Mouse (Mus musculus): ENCODE measurements around the gene Gnb2.

The Gnb2 gene

DNA sequence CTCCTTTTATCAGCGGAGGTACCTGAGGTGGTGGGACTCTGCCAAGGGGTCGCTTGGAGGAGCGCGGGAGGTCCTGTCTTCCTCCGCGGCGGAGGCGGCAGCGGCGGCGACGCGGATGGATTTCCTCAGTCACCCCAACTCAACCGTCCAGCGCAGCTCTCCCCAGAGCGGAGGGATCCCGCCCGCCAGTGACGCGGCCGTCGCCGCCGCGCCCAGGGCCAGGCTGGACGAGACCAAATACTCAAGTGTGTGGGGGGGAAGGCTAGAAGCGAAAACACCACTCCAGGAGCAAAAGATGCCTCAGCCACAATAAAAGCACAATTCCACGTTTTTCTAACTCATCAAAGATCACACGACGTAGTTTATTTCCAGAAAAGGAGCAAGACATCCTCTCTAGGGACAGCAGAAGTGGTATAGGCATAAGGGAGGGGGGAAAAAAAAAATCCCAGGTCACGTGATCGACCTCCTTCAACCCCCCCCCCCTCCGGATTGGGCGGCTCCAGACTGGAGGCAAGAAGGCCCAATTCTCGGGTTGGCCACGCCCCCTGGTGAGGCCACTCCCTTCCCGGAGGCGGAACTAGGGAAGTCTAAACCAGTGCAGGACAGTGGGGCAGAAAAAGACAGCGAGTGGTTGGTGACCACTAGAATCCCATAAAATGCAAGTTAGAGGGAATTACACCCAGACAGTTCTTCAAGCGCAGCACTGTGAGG, at the start of gene Gnb2, which contains the start of gene Epo:
Gnb2 (minus strand) TSS at position 394 of the 711 bp plus-strand sequence.
Epo (minus strand) TSS at position 126 of the 711 bp plus-strand sequence.
- DNase-seq = peak; percentile 98 to 99

DNA sequence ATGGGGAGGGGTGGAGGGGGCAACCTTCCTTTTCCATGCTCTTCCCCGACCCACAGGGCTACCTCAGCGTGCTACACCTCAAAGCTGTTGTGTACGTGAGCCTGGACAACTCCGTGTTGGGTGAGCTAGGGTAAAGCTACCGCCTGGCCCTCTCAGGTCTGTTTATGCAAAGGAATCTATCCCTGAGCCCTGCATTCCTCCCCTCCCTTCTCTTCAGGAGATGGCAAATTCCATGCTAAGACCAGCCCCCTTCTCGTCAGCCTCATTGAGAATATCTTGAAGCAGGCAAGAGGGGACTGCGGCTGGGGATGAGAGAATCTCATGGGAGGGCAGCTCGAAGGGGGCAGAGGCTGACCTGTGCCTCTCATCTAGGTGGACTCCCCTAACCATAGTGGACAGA, 49.4 kb upstream of the Gnb2 start:
- no peak for DNase-seq

DNA sequence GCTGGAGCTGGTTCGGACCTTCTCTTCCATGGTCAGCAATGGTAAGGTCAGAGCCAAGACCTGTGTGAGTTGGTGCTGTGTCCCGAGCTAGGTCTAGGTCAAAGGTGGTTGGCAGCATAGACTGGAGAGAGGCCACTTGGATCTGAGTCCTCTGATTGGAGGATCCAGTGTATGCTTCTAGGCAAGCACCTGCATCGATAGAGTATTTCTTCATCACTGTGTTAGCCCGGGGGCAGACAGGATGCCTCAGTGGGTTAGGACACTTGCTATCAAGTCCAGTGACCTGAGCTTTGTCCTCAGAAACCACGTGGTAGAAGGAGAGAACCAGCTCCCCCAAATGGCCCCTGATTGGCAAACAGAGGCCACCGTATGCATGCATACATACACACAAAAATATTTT, 46.9 kb upstream of the Gnb2 start:
- no peak for DNase-seq

DNA sequence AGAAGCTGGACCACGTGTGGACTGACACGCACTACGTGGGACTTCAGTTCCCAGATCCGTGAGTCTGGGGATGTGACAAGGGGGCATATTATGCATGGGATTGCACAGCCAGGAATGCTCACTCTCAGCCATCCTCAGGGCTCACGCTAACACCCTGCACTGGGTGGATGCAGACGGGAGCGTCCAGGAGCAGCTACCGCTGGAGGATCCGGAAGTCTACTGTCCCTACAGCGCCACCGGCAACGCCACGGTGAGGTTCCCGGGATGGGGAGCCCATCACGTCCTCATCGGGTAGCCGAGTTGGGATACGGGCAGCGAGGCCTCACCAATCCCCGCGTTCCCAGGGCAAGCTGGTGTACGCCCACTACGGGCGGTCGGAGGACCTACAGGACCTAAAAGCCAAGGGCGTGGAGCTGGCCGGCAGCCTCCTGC, 41.2 kb upstream of the Gnb2 start:
- DNase-seq = peak; percentile 81 to 84

DNA sequence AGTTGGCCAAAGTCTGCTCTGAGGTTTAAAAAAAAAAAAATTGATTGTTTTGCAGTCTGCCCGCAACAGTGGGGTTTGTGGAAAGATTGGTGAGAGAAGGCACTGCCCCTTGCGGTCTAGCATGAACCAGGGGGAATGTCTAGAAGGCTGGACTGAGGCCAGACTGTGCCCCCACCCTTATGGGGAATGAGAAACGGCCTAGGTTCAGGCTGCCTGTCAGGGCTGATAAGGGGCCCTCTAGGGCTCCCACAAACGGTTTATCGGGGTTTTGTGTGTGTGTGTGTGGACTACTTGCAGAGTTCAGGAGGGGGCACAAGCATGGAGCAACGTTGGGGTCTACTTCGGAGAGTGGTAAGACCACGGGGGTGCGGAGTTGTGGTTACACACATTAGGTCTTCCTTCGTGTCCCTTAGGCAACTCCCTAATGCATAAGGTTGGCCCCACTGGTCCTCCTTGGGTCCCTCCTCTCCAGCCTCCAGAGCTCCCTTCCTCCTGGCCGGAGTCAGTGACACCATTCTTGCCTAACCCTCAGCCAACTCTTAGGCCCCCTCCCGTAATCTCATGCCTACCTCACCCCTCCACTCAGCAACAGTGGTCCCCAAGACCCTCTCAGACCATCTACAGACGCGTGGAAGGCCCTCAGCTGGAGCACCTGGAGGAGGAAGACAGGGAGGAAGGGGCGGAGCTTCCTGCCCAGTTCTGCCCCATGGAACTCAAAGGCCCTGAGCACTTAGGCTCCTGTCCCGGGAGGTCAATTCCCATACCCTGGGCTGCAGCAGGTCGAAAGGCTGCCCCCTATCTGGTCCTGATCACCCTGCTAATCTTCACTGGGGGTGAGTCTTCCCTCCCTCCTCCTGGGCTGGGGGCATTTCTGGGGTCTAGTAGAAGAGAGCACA, 37.6 kb upstream of the Gnb2 start:
- no peak for DNase-seq

DNA sequence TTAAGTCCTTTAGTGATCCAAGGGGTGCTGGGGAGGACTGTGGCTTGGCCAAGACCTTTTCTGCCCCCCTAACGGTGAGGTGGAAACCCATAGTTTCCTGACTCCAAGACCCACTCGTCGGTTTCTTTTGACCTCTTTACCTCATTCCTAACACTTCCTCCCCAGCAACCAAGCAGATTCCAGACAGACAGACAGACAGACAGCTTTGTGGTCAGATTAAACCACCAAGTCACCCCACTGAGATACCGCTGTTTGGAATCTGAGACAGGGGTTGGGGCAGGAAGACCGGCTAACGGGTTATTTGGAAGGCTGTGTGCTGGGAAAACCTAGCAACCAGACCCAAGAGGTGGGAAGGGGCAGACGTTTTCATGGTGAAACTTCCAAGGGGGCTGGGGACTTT, 36.9 kb upstream of the Gnb2 start:
- DNase-seq = no peak

DNA sequence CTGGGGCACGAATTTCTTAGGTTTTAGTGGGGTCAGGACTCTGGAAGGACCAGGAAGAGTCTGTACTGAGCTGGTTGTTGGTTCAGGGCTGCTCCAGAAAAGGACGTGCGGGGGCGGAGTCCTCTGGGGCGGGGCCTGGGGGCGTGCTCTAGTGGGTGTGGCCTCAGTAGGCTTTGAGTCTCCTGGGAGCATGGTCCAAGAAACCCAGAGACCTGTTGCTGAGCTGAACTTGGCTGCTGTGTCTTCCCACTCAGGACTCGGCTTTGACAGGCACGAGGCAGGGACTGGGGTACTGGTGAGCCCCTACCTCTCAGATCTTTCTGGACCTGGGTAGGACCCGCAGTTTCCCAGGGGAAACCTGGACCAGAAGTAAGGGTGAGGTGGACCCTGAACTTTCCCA, 36.4 kb upstream of the Gnb2 start, which contains the start of gene Tfr2:
Tfr2 (plus strand) TSS at position 176 of the 400 bp plus-strand sequence.
- no peak for DNase-seq

DNA sequence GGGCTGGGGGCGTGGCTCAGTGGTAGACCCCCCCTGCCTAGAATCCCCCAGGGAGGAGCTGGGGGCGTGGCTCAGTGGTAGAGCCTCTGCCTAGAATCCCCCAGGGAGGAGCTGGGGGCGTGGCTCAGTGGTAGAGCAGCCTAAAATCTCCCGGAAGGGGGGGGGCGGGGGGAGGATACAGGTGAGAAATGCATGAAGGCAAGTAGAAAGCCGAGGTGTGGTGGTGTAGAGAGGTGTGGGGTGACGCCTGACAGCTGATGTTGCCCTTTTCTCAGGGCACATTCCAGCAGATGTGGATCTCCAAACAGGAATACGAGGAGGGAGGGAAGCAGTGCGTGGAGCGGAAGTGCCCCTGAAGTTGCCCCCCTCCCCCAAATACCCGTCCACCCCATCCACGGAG, 35.7 kb upstream of the Gnb2 start:
- DNase-seq = no peak

DNA sequence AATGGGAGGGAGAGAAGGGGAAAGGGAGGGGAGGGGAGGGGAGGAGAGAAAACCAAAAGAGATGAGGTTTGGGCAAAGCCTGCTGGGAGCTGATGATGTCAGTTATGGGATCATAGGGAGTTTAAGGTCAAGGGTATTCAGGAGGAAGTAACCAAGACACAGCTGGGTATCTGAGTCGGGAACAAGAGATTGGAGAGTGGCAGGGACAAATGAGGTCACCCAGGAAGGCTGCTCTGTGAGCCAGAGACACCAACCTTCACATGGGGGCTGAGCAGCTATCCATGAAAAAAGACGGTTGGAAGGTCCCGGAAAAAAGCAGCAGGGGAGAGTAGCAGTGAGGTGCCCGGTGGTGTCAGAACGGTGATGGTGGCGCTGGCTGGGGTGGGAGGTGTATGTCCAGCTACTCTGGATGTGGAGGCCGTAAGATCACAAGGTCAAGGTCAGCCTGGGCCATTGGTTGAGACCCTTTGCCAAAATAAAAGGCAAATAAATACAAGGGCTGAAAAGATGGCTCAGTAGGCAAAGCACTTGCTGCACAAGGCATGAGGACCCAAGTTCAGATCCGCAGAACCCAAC, 35.0 kb upstream of the Gnb2 start:
- no peak for DNase-seq

DNA sequence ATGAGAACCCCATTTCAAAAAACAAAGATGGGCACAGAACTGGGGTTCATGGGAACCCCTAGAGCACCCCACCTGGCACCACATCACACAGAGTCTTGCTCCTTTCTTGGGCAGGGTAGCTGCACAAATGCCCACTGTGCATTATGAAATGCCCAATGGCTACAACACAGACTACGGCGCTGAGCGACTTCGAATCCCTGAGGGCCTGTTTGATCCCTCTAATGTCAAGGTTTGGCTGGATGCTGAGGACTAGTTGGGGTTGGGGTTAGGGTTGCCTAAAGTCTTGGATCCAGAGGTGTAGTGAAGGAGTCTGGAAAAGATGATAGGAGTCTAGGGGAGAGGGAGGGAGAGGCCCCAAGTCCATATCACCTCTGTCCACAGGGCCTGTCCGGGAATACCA, 33.1 kb upstream of the Gnb2 start:
- DNase-seq = no peak

DNA sequence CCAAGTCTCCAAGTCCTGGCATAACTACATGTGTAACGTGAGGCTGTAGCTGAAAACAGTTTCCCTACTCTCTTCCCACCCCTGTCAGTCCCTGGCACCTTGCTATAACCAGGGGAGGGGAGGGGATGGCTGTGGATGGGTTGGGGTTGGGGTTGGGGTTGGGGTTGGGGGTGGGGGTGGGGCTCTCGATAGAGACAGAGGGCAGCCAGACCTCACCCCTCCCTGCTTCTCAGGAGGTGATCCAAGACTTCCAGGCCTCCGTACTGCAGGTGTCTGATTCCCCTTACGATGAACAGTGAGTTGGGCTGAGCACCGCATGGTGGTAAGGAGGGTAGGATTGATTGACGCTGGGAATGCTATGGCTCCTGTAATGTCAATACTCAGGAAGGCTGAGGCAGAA, 32.4 kb upstream of the Gnb2 start:
- DNase-seq = no peak

DNA sequence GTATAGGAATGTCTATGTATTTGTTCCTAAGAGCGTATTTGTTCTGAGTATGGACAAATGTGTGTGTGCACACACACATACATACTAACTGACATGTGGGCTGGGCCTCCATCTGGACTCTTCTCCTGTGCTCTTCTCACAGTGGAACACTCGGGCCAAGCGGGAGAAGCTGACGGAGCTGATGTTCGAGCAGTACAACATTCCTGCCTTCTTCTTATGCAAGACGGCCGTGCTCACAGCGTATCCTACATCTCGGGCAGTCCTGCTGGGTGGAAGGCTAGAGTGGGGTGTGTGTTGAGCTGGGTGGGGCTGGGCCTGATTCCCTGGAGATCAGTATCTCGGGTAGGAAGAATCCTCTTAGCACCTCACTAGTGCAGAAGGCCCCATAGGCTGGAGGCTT, 29.7 kb upstream of the Gnb2 start:
- no peak for DNase-seq

DNA sequence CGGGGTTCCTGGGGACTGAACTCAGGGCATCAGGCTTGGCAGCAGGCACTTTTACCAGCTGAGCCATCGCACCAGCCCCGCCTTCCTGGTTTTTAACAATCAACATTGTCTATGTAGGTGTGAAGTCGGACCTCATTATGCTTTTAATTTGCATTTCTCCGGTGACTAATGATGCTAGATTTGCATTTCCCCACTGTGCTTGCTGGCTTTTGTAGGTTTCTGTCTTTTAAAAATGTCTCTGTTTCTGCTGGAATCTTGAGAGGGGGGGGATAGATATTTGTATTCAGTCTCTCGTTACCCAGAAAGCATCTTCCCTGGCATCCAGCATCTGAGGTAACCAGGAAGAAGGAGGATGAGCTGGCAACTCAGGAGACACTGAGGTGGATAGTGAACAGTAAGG, 28.2 kb upstream of the Gnb2 start:
- DNase-seq = no peak

DNA sequence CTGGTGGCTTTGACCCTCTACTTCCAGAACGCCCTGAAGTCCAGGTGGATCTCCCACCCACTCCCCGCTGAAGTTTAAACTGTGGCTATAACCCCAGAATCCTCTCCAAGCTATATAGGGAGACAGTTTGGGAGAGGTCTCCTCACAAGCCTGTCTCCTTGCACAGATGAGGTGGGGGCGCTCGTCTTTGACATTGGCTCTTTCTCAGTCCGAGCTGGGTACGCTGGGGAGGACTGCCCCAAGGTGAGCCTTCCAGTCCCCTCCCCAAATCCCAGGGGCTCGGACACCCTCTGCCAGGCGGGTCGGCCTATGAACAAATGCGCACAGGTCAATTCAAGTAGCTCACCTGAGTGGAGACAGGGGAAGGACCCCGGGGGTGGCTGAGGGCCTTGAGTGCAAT, 20.6 kb upstream of the Gnb2 start:
- peak in 1 of 2 experiments; percentile 32 for DNase-seq

DNA sequence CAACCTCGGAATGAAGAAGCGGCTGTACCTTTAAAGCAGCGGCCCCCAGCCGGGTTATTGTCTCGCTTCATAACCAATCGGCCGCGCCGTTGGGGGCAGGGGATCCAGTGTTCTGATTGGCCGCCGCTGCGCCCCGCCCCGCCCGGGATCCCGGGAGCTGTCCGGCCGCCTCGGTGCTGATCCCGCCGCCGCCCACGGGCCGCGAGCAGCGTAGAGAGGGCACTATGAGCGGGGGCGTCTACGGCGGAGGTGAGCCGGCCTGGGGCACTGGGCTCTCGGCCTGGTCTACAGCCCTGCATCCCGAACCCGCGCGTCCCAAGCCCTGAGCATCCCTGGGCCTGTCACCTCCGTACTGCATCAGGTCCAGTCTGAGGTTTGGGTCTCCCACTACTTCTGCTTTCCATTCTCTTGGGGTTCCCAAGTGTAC, 20.1 kb upstream of the Gnb2 start, which contains the start of gene Actl6b:
Actl6b (plus strand) TSS at position 107 of the 427 bp plus-strand sequence.
- peak; percentile 98 for DNase-seq

DNA sequence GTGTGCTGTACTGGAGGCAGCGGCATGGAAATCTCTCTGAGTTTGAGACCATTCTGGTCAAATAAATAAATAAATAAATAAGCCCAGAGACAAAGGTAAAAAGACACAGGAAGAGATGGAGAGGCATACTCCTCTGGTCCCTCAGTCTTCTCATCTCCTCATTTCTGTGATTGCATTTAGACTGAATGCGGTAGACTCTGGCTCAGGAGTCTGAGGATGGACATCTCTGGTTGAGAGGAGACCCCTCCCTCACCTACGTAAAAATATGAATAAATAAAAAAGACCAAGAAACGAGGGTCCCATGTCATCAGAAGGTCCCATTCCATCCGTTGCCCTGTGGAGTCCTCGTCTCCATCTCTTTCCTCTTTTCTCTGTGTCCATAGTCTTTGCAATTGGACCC, 19.7 kb upstream of the Gnb2 start:
- DNase-seq = no peak

DNA sequence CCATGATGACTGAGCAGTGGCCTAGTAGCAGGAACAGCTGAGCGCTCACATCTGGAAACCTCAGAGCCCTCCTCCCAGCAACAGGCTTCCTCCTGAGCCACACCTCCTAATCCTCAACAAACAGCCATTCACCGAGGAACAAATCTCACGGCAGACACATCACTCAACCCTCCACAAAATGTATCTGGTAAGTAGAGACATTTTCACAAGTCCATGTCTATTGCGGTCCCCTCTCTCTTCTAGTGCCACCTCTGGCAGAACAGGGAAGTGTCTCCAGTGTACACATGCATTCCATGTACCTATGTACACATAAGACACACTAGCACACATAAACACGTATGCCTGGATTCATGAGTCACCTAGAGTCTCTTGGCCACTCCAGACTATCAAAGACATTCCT, 17.8 kb upstream of the Gnb2 start:
- DNase-seq = peak in 1 of 2 experiments; percentile 54

DNA sequence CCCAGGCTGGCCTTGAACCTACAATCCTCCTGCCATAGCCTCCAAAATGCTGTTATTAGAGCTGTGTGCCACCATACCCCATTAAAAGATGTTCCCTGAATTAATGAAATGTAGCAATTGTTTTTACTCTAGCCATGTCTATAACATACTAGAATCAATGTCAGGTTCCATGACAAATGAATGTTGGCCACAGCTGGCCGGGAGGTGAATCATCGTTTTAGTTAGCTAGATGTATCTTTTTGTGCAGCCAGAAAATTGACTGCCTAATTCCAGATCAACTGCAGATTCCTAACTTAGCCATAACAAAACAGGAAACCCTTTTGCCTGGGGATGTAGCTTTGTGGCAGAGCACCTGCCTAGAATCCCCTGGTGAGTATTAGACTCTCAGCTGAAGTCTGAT, 16.5 kb upstream of the Gnb2 start:
- DNase-seq = no peak

DNA sequence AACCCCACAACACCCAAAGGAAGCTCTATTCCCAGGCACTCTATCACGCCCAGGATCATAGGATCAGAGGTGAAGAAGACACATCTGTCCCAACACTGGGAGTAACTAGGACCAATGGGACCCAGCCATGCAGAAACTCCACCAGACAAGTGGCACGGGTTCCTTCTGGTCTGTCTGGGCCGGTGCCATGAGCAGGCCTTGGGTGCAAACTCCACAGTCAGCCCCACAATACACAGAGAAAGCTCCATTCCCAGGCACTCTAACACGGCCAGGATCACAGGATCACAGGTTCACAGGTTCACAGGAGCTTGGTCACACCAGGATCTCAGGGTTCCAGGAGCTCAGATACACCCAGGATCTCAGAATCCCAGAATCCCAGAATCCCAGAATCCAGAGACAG, 12.3 kb upstream of the Gnb2 start:
- no peak for DNase-seq

DNA sequence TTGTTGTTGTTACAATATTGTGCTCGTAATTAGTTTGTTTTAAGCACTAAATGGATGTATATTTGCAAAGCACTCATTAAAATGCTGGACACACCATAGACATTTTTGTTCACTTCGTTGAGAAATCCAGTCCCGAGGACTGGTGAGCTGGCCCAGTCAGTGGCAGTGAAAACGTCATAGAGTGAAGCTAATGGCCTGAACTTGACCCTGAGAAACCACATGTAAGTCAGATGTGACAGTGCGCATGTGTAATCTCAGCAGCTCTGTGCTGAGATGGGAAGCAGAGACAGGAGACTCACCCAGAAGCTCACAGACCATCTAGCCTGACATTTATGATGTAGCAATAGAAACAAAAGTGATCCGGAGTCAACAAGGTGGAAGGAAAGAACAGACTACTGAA, 11.6 kb upstream of the Gnb2 start:
- no peak for DNase-seq

DNA sequence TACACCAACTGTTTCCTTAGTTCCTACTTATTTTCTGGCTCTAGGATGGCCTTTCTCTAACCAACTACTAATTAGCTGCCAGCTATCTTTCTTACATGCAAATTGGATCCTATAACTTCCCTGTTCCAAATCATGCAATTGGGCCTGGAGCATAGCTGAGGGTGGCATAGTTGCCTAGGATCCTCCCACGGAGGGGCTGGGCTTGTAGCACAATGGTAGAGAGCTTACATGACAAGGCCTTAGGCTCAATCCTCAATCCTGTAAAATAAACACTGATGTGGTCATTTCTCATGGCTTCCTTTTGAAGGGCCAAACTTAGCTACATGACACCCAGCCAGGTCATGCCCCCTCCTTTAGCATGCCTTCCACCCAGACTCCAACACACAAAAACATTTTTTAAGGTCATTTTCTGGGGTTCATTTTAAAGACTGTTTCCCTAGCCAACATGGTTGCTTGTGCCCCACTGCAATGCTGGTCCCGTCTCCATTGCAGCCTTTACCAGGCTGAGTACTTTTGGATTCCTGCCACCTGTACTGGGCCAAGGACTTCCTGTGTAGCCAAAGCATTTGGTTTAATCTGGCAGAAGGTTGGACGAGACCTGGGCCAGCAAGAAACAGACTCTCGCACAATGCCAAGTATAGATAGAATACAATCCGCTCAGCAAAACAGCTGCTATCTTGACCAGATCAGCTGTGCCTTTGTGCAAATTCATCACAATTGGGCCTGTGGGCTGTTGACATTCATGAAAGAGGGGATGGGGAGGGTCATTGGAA, 8.6 kb upstream of the Gnb2 start:
- DNase-seq = peak; percentile 74 to 84

DNA sequence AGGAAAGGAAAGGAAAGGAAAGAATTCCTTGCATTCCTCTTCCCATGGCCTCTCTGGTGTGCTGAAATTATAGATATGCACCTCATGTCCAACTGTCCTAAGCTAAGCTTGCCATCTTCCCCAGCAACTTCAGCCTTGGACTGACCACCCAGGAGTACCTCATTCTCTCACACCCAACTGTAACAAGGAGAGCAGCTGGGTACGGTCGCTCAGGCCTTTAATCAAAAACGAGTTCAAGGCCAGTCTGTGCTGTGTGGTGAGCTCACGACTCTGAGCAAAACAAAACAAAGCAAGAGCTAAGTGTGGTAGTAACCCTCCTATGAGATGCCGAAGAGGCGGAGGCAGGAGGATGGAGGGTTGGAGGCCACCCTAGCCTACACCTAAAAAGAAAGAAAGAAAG, 7.7 kb upstream of the Gnb2 start:
- DNase-seq = no peak

DNA sequence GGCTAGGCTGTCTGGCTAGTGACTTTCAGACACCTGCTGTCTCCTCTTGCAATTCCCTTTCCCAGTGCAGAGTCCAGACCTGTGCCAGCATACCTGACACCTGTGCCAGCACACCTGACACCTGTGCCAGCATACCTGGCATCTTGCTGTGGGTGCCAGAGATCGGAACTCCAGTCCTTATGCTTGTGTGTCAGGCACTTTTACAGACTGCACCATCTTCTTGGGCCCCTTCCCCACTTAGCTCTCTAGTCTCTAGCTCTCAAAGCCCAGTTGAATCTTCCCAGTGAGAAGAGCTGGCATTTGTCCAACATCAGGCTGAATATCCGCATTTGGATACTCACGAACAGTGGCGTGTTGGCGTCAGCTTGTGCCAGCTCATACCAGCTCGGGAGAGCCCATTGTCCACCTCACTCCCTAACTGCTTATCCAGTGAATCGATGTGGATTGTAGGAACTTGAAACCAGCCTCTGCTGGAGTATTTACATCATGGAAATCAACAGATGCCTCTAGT, 6.0 kb upstream of the Gnb2 start:
- DNase-seq = peak; percentile 68 to 76
